Mouse (Mus musculus) megakaryocyte, embryonic 14.5 days (primary cell): ENCODE measurements around the gene Tsc22d3.

ENCODE experiments used
- FLI1 ChIP-seq: IDR thresholded peaks from 2 replicates; pipeline ENCODE4 v1.6.1; 2012; ENCODE audit warnings: low read length, inconsistent platforms, mixed read lengths
- GATA1 ChIP-seq: IDR thresholded peaks from 3 replicates; pipeline ENCODE4 v1.6.1; 2012; ENCODE audit warnings: mixed read lengths, low read length, inconsistent platforms, borderline replicate concordance

- TF ChIP-seq FLI1 (no peak), GATA1 (no peak)
Measured at GRCm38 (mm10) chrX:140501401-140502301, 98.8 kb downstream of the Tsc22d3 start.
